Mouse (Mus musculus): ENCODE data around the gene Jagn1. TPM values are rescaled to one million over a fixed set of nuclear protein-coding genes. Genes with fewer than 3 reads are reported as not detected.

Gene Jagn1
- polyA plus RNA-seq, 1 experiment from 2014 or later: 74.0 TPM

DNA sequence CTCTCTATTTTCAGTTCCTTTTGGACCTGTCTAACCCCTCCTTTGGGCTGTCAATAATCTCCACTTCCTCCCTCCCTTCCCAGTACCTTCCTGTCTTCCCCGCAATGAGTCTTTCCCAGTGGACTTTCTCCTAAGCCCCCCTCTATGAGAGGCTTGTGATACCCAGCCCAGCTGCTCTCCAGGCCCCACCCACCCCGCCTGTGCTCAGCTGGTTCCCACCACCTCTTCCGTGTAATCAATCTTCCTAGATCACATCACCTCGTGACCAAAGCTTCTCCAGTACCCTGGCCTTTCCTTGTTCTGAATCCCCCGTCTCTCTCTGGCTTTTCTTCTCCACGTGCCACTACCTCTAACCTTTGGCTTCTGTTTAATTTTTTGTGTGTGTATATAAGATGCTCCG is 35.0 kb downstream of the Jagn1 start:
- Histone ChIP-seq H3K36me3 (ENCODE audit: control insufficient read depth, insufficient read depth, low read length) (no peaks in the 10 kb centered on the region), H3K9me3 (ENCODE audit: control insufficient read depth, low read length) (no peaks in the 10 kb centered on the region), H3K27ac (ENCODE audit: low read length) (no peak overlapping the region), H3K27me3 (ENCODE audit: control insufficient read depth, insufficient read depth, low read depth, low read length) (peaks cover 2% of the 10 kb centered on the region; the same call in 1 of the 2 replicates), H3K9ac (ENCODE audit: low read length) (no peak overlapping the region), H3K4me2 (ENCODE audit: low read depth, low read length) (no peak overlapping the region), H3K4me1 (replicated peaks; ENCODE audit: control insufficient read depth, insufficient read depth, low read length) (peaks cover 2% of the 10 kb centered on the region; the same call in 1 of the 2 replicates), H3K4me3 (ENCODE audit: low read length) (no peak overlapping the region)
- 27% methylated on average over 7 of the region's 7 CpGs for WGBS
- no peak for ATAC-seq (ENCODE audit: low read depth)

DNA sequence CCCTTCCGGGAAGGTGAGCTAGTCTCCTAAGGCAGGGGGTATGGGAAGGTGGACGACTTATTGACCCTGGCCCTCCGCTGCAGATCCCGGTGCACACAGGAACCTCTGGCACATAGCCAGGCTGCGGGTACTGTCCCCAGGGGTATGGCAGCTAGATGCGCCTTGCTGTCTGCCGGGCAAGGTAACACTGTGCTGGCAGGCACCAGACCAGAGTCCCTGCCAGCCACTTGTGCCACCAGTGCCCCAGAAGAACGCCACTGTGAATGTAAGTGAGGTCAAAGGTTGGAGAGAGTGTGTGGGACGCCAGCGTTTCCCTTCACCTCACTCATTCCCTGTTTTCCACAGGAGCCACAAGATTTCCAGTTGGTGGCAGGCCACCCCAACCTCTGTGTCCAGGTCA is 36.5 kb downstream of the Jagn1 start:
- peaks cover 9% of the 10 kb centered on the region; the same call in 1 of the 2 replicates for H3K4me1 ChIP-seq (replicated peaks; ENCODE audit: control insufficient read depth, insufficient read depth, low read length)
- no peak overlapping the region for H3K9ac ChIP-seq (ENCODE audit: low read length)
- WGBS: 70% methylated on average over 10 of the region's 10 CpGs
- peaks cover 7% of the 10 kb centered on the region; the same call in 1 of the 2 replicates for H3K27me3 ChIP-seq (ENCODE audit: control insufficient read depth, insufficient read depth, low read depth, low read length)
- H3K9me3 ChIP-seq (ENCODE audit: control insufficient read depth, low read length): no peaks in the 10 kb centered on the region
- no peak overlapping the region for H3K4me3 ChIP-seq (ENCODE audit: low read length)
- no peaks in the 10 kb centered on the region for H3K36me3 ChIP-seq (ENCODE audit: control insufficient read depth, insufficient read depth, low read length)
- H3K27ac ChIP-seq (ENCODE audit: low read length): no peak overlapping the region
- no peak overlapping the region for H3K4me2 ChIP-seq (ENCODE audit: low read depth, low read length)
- ATAC-seq (ENCODE audit: low read depth): no peak

DNA sequence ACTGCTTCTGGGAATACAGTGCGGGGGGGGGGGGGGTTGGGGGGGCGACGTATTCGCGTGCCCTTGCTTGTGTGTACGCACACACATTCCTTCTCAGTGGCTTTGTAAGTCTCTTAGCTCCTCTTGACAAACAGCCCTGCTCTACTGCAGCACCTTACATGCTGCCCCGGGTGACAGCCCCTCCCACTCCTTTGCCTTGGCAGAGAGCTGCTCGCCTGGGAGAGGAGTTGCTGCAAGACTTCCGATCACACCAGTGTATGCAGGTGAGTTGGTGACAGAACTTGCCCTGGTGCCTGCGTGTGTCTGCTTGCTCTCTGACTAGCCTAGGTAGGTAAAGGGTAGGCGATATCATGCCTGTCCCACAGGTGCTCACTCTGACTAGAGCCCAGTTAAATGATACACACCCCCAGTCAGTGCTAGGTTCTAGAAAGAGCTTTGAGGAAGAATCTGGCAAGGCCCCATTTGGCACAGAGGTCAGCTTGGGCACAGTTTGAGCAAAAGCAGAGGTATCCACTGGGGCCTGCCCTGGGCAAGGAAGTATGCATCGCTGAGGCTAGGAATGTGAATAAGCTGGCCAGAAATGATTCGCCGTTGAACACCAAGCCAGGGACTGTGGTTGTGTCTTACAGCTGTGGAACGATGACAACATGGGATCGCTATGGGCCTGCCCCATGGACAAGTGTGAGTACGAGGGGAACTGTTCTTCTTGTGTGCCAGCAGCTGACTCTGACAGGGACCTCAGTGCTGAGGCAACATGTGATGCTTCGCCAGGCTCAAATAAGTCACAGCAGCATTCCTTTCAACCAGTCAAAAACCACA is 38.4 kb downstream of the Jagn1 start:
- H3K4me3 ChIP-seq (ENCODE audit: low read length): no peak overlapping the region
- H3K36me3 ChIP-seq (ENCODE audit: control insufficient read depth, insufficient read depth, low read length): no peaks in the 10 kb centered on the region
- no peaks in the 10 kb centered on the region for H3K9me3 ChIP-seq (ENCODE audit: control insufficient read depth, low read length)
- H3K9ac ChIP-seq (ENCODE audit: low read length): no peak overlapping the region
- H3K4me1 ChIP-seq (replicated peaks; ENCODE audit: control insufficient read depth, insufficient read depth, low read length): peaks cover 15% of the 10 kb centered on the region
- no peak overlapping the region for H3K4me2 ChIP-seq (ENCODE audit: low read depth, low read length)
- 51% methylated on average over 18 of the region's 18 CpGs for WGBS
- no peak overlapping the region for H3K27ac ChIP-seq (ENCODE audit: low read length)
- ATAC-seq (ENCODE audit: low read depth): no peak
- H3K27me3 ChIP-seq (ENCODE audit: control insufficient read depth, insufficient read depth, low read depth, low read length): peaks cover 7% of the 10 kb centered on the region; the same call in 1 of the 2 replicates

DNA sequence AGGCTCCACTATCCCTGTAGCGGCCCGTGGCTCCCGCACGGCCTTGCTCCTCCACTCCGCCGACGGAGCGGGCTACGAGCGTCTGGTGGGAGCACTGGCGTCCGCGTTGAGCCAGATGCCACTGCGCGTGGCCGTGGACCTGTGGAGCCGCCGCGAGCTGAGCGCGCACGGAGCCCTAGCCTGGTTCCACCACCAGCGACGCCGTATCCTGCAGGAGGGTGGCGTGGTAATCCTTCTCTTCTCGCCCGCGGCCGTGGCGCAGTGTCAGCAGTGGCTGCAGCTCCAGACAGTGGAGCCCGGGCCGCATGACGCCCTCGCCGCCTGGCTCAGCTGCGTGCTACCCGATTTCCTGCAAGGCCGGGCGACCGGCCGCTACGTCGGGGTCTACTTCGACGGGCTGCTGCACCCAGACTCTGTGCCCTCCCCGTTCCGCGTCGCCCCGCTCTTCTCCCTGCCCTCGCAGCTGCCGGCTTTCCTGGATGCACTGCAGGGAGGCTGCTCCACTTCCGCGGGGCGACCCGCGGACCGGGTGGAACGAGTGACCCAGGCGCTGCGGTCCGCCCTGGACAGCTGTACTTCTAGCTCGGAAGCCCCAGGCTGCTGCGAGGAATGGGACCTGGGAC is 40.2 kb downstream of the Jagn1 start:
- Histone ChIP-seq H3K36me3 (ENCODE audit: control insufficient read depth, insufficient read depth, low read length) (no peaks in the 10 kb centered on the region), H3K4me1 (replicated peaks; ENCODE audit: control insufficient read depth, insufficient read depth, low read length) (peaks cover 17% of the 10 kb centered on the region), H3K4me3 (ENCODE audit: low read length) (peak overlapping the region; percentile 62), H3K9ac (ENCODE audit: low read length) (peak overlapping the region; percentile 67), H3K27me3 (ENCODE audit: control insufficient read depth, insufficient read depth, low read depth, low read length) (peaks cover 7% of the 10 kb centered on the region; the same call in 1 of the 2 replicates), H3K9me3 (ENCODE audit: control insufficient read depth, low read length) (no peaks in the 10 kb centered on the region), H3K4me2 (ENCODE audit: low read depth, low read length) (peak overlapping the region; percentile 90), H3K27ac (ENCODE audit: low read length) (peak overlapping the region; percentile 84)
- 2% methylated on average over 56 of the region's 65 CpGs for WGBS
- peak; percentile 32 for ATAC-seq (ENCODE audit: low read depth)

DNA sequence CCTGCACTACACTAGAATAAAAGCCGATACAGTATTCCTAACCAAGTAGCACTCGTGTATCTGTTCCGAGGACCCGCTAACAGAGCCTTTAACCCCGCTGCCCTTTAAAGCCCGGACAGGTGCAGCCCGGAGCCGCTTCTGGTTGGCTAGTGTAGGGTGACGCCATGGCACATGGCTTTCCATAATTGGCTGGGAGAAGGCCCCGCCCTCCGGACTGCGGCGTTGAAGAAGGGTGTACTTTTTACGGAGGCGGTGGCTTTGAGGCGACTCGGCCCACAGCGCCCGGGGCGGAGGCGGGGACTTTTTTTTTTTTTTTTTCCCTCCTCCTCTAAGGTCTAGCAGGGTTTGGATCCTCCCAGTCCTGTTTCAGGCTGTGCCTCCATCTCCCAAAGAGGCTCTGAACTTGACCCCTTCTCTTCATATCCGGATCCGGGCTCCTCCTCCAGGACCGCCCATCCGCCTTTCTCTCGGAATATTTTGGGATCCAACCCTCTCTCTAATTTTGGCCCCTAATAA is 40.8 kb downstream of the Jagn1 start, which contains the start of gene Creld1:
TSS of gene Creld1 (plus strand) at position 198 of the 516 bp plus-strand sequence.
- no peaks in the 10 kb centered on the region for H3K9me3 ChIP-seq (ENCODE audit: control insufficient read depth, low read length)
- H3K4me3 ChIP-seq (ENCODE audit: low read length): peak within 1 kb of the TSS; percentile 62
- H3K9ac ChIP-seq (ENCODE audit: low read length): peak within 1 kb of the TSS; percentile 76
- H3K4me2 ChIP-seq (ENCODE audit: low read depth, low read length): peak within 1 kb of the TSS; percentile 90
- peaks cover 7% of the 10 kb centered on the region; the same call in 1 of the 2 replicates for H3K27me3 ChIP-seq (ENCODE audit: control insufficient read depth, insufficient read depth, low read depth, low read length)
- under 1% methylated on average over 26 of the region's 26 CpGs for WGBS
- no peaks in the 10 kb centered on the region for H3K36me3 ChIP-seq (ENCODE audit: control insufficient read depth, insufficient read depth, low read length)
- H3K4me1 ChIP-seq (replicated peaks; ENCODE audit: control insufficient read depth, insufficient read depth, low read length): peaks cover 21% of the 10 kb centered on the region
- H3K27ac ChIP-seq (ENCODE audit: low read length): peak within 1 kb of the TSS; percentile 85
- peak; percentile 95 for ATAC-seq (ENCODE audit: low read depth)

DNA sequence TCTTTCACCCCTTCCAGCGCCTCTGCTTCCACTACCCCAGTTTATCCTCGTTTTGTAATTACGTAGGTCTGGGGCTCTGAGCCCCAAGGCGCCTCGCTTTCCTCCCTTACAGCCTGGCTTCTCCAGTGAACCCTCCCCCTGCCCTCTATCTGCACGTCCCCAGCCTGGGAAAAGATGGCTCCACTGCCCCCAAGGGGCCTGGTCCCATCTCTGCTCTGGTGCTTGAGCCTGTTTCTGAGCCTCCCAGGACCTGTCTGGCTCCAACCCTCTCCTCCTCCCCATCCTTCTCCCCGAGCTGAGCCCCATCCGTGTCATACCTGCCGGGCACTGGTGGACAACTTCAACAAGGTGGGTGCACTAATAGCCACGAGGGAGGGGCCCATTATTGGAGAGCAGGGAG is 41.4 kb downstream of the Jagn1 start:
- Histone ChIP-seq H3K9ac (ENCODE audit: low read length) (peak overlapping the region; percentile 76), H3K27me3 (ENCODE audit: control insufficient read depth, insufficient read depth, low read depth, low read length) (peaks cover 7% of the 10 kb centered on the region; the same call in 1 of the 2 replicates), H3K4me1 (replicated peaks; ENCODE audit: control insufficient read depth, insufficient read depth, low read length) (peaks cover 21% of the 10 kb centered on the region), H3K4me2 (ENCODE audit: low read depth, low read length) (peak overlapping the region; percentile 90), H3K9me3 (ENCODE audit: control insufficient read depth, low read length) (no peaks in the 10 kb centered on the region), H3K27ac (ENCODE audit: low read length) (peak overlapping the region; percentile 85), H3K4me3 (ENCODE audit: low read length) (peak overlapping the region; percentile 62), H3K36me3 (ENCODE audit: control insufficient read depth, insufficient read depth, low read length) (no peaks in the 10 kb centered on the region)
- 5% methylated on average over 10 of the region's 10 CpGs for WGBS
- ATAC-seq (ENCODE audit: low read depth): peak; percentile 34

DNA sequence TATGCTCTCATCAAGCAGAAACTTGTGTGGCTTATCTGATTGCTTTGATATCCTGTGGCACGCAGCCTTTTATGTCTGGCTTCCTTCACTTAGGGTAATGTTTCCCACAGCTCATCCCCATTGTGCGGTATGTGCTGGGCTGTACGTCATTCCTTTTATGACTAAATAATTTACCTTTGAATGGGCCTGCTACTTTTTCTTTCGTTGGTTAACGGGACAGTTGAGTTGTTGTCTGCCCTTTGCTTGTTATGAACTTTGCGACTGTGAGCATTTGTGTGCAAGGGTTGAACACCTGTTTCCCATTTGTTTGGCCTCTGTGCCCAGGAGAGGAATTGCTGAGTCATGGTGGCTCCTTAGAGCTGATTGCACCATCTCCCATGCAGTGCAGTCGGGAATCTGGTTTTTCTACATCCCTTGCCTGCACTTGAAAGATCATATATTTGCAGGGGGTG is 44.8 kb downstream of the Jagn1 start:
- no peak overlapping the region for H3K9ac ChIP-seq (ENCODE audit: low read length)
- H3K9me3 ChIP-seq (ENCODE audit: control insufficient read depth, low read length): no peaks in the 10 kb centered on the region
- no peak overlapping the region for H3K4me2 ChIP-seq (ENCODE audit: low read depth, low read length)
- 47% methylated on average over 7 of the region's 7 CpGs for WGBS
- H3K27me3 ChIP-seq (ENCODE audit: control insufficient read depth, insufficient read depth, low read depth, low read length): peaks cover 7% of the 10 kb centered on the region; the same call in 1 of the 2 replicates
- no peaks in the 10 kb centered on the region for H3K36me3 ChIP-seq (ENCODE audit: control insufficient read depth, insufficient read depth, low read length)
- H3K4me1 ChIP-seq (replicated peaks; ENCODE audit: control insufficient read depth, insufficient read depth, low read length): peaks cover 21% of the 10 kb centered on the region
- H3K27ac ChIP-seq (ENCODE audit: low read length): peak overlapping the region; percentile 63; the same call in 1 of the 2 replicates
- H3K4me3 ChIP-seq (ENCODE audit: low read length): no peak overlapping the region
- peak; percentile 9; the same call in 1 of the 2 replicates for ATAC-seq (ENCODE audit: low read depth)

DNA sequence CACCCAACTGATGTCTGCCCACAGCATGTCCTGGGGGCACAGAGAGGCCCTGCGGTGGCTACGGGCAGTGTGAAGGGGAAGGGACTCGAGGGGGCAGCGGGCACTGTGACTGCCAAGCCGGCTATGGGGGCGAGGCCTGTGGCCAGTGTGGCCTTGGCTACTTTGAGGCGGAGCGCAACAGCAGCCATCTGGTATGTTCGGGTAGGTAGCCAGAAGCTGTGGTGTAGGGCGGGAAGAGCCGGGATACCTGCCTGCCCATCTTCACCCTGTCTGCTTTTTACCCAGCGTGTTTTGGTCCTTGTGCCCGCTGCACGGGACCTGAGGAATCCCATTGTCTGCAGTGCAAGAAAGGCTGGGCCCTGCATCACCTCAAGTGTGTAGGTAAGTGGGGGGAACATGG is 47.0 kb downstream of the Jagn1 start:
- no peaks in the 10 kb centered on the region for H3K9me3 ChIP-seq (ENCODE audit: control insufficient read depth, low read length)
- no peaks in the 10 kb centered on the region; the same call in 1 of the 2 replicates for H3K36me3 ChIP-seq (ENCODE audit: control insufficient read depth, insufficient read depth, low read length)
- no peak overlapping the region for H3K9ac ChIP-seq (ENCODE audit: low read length)
- H3K4me3 ChIP-seq (ENCODE audit: low read length): no peak overlapping the region
- H3K4me1 ChIP-seq (replicated peaks; ENCODE audit: control insufficient read depth, insufficient read depth, low read length): peaks cover 9% of the 10 kb centered on the region
- no peaks in the 10 kb centered on the region for H3K27me3 ChIP-seq (ENCODE audit: control insufficient read depth, insufficient read depth, low read depth, low read length)
- H3K4me2 ChIP-seq (ENCODE audit: low read depth, low read length): no peak overlapping the region
- 93% methylated on average over 14 of the region's 14 CpGs for WGBS
- no peak overlapping the region for H3K27ac ChIP-seq (ENCODE audit: low read length)
- ATAC-seq (ENCODE audit: low read depth): no peak

All from lung, embryonic 16.5 days (tissue).